Mouse (Mus musculus) embryonic facial prominence, embryonic 10.5 days (tissue): ENCODE measurements around the gene Cyp1a1. TPM values are rescaled to one million over a fixed set of nuclear protein-coding genes. Genes with fewer than 3 reads are reported as not detected.

Source experiments
- DNase-seq: peaks from one replicate; pipeline ENCODE4 v3.0.0-alpha.2; 2017; ENCODE audit warnings: low spot score
- H3K27ac ChIP-seq: fragments of 300-500 bp; sonication (generic); replicated peaks from 2 replicates; pipeline ENCODE4 v1.5.1; 2016; ENCODE audit warnings: mild to moderate bottlenecking
- H3K27me3 ChIP-seq: fragments of 300-500 bp; sonication (generic); replicated peaks from 2 replicates; pipeline ENCODE4 v1.6.1; 2016; ENCODE audit warnings: low read depth, mild to moderate bottlenecking; ENCODE audit not compliant: poor library complexity, severe bottlenecking
- H3K36me3 ChIP-seq: fragments of 300-500 bp; sonication (generic); replicated peaks from 2 replicates; pipeline ENCODE4 v1.6.1; 2016; ENCODE audit warnings: mild to moderate bottlenecking, moderate library complexity
- H3K4me1 ChIP-seq: fragments of 300-500 bp; sonication (generic); 2 replicates; pipeline ENCODE4 v1.6.1; 2016
- H3K4me3 ChIP-seq: fragments of 300-500 bp; sonication (generic); 2 replicates; pipeline ENCODE4 v1.5.1; 2016; ENCODE audit warnings: mild to moderate bottlenecking, moderate library complexity
- H3K9me3 ChIP-seq: fragments of 300-500 bp; sonication (generic); 2 replicates; pipeline ENCODE4 v1.6.1; 2016; ENCODE audit warnings: mild to moderate bottlenecking
- WGBS: fragments of 180-500 bp; shearing (Covaris S2); methylation state at CpG from one replicate; pipeline ENCODE4 v1.1.7; 2016; 5-methylcytosine and 5-hydroxymethylcytosine counted together
- polyA plus RNA-seq: library from polyadenylated mRNA; unstranded; fragments of >200 nt; fragmentation: Nextera tagmentation; extraction: Ambion mirVana; gene quantifications from 2 replicates; pipeline ENCODE4 v1.2.1, GENCODE M21; 2016

Cyp1a1 gene
- polyA plus RNA-seq, 1 experiment from 2014 or later = 0.07 TPM

- Histone ChIP-seq H3K4me3 (no peak overlapping the region), H3K9me3 (no peaks in the 10 kb centered on the region), H3K27me3 (peaks cover 11% of the 10 kb centered on the region; the same call in 1 of the 2 replicates), H3K4me1 (peaks cover 66% of the 10 kb centered on the region), H3K27ac (no peak overlapping the region), H3K36me3 (peaks cover 15% of the 10 kb centered on the region)
- DNase-seq = no peak
- 74% methylated on average over 12 of the region's 12 CpGs for WGBS
Measured at GRCm38 (mm10) chr9:57646551-57647103, 41.1 kb upstream of the Cyp1a1 start.

GRCm38 (mm10) chr9:57647286-57648108 is 40.2 kb upstream of the Cyp1a1 start:
- H3K36me3 ChIP-seq = peaks cover 6% of the 10 kb centered on the region
- DNase-seq = no peak
- 73% methylated on average over 4 of the region's 4 CpGs for WGBS
- peaks cover 13% of the 10 kb centered on the region; the same call in 1 of the 2 replicates for H3K27me3 ChIP-seq
- H3K9me3 ChIP-seq = no peaks in the 10 kb centered on the region
- H3K27ac ChIP-seq = no peak overlapping the region
- peaks cover 65% of the 10 kb centered on the region for H3K4me1 ChIP-seq
- H3K4me3 ChIP-seq = no peak overlapping the region

- Histone ChIP-seq H3K27me3 (peaks cover 40% of the 10 kb centered on the region), H3K4me1 (peaks cover 60% of the 10 kb centered on the region), H3K36me3 (no peaks in the 10 kb centered on the region), H3K27ac (peak overlapping the region; percentile 2; the same call in 1 of the 2 replicates), H3K9me3 (no peaks in the 10 kb centered on the region), H3K4me3 (no peak overlapping the region)
- no peak for DNase-seq
- WGBS = 89% methylated on average over 6 of the region's 6 CpGs
Measured at GRCm38 (mm10) chr9:57650130-57650785, 37.5 kb upstream of the Cyp1a1 start.

- no peaks in the 10 kb centered on the region for H3K36me3 ChIP-seq
- DNase-seq = peak; percentile 45
- no peaks in the 10 kb centered on the region for H3K9me3 ChIP-seq
- peaks cover 59% of the 10 kb centered on the region for H3K4me1 ChIP-seq
- H3K27me3 ChIP-seq = peaks cover 40% of the 10 kb centered on the region
- peak overlapping the region; percentile 2; the same call in 1 of the 2 replicates for H3K27ac ChIP-seq
- peak overlapping the region; percentile 13; the same call in 1 of the 2 replicates for H3K4me3 ChIP-seq
- WGBS = 12% methylated on average over 6 of the region's 6 CpGs
Measured at GRCm38 (mm10) chr9:57650786-57651311, 36.9 kb upstream of the Cyp1a1 start.

- H3K36me3 ChIP-seq = no peaks in the 10 kb centered on the region
- 66% methylated on average over 9 of the region's 9 CpGs for WGBS
- H3K9me3 ChIP-seq = no peaks in the 10 kb centered on the region
- H3K27ac ChIP-seq = no peak overlapping the region
- H3K27me3 ChIP-seq = peaks cover 35% of the 10 kb centered on the region
- H3K4me3 ChIP-seq = no peak overlapping the region
- peaks cover 58% of the 10 kb centered on the region for H3K4me1 ChIP-seq
- DNase-seq = no peak
Measured at GRCm38 (mm10) chr9:57652351-57652750, 35.4 kb upstream of the Cyp1a1 start.

GRCm38 (mm10) chr9:57652855-57653254 is 34.9 kb upstream of the Cyp1a1 start:
- peak; percentile 23 for DNase-seq
- Histone ChIP-seq H3K9me3 (no peaks in the 10 kb centered on the region), H3K27me3 (peaks cover 34% of the 10 kb centered on the region), H3K4me1 (peaks cover 55% of the 10 kb centered on the region), H3K36me3 (no peaks in the 10 kb centered on the region), H3K27ac (peak overlapping the region; percentile 7; the same call in 1 of the 2 replicates), H3K4me3 (no peak overlapping the region)
- WGBS = 32% methylated on average over 3 of the region's 3 CpGs

GRCm38 (mm10) chr9:57653283-57653682 is 34.4 kb upstream of the Cyp1a1 start, which contains the start of gene Csk:
TSS of gene Csk (minus strand) at chr9:57653631.
- H3K4me3 ChIP-seq = no peak within 1 kb of the TSS; the same call in 1 of the 2 replicates
- WGBS = 41% methylated on average over 5 of the region's 5 CpGs
- H3K27ac ChIP-seq = peak within 1 kb of the TSS; percentile 7; the same call in 1 of the 2 replicates
- H3K27me3 ChIP-seq = peaks cover 34% of the 10 kb centered on the region
- H3K4me1 ChIP-seq = peaks cover 54% of the 10 kb centered on the region
- DNase-seq = no peak
- no peaks in the 10 kb centered on the region for H3K36me3 ChIP-seq
- H3K9me3 ChIP-seq = no peaks in the 10 kb centered on the region

GRCm38 (mm10) chr9:57654966-57655365 is 32.8 kb upstream of the Cyp1a1 start:
- WGBS = 91% methylated on average over 1 of the region's 1 CpGs
- Histone ChIP-seq H3K27ac (no peak overlapping the region), H3K4me3 (no peak overlapping the region), H3K4me1 (peaks cover 50% of the 10 kb centered on the region), H3K27me3 (peaks cover 34% of the 10 kb centered on the region), H3K36me3 (no peaks in the 10 kb centered on the region), H3K9me3 (no peaks in the 10 kb centered on the region)
- DNase-seq = no peak

GRCm38 (mm10) chr9:57655749-57656148 is 32.0 kb upstream of the Cyp1a1 start:
- H3K27ac ChIP-seq = peak overlapping the region; percentile 30

GRCm38 (mm10) chr9:57656631-57657350 is 30.9 kb upstream of the Cyp1a1 start:
- Histone ChIP-seq H3K27ac (no peak overlapping the region), H3K4me3 (no peak overlapping the region), H3K4me1 (peaks cover 32% of the 10 kb centered on the region), H3K27me3 (peaks cover 27% of the 10 kb centered on the region), H3K36me3 (no peaks in the 10 kb centered on the region), H3K9me3 (no peaks in the 10 kb centered on the region)
- WGBS = 86% methylated on average over 19 of the region's 19 CpGs
- no peak for DNase-seq

More at GRCm38 (mm10) chr9:57655749-57656148, 32.0 kb upstream of the Cyp1a1 start:
- Histone ChIP-seq H3K36me3 (no peaks in the 10 kb centered on the region), H3K27me3 (peaks cover 34% of the 10 kb centered on the region), H3K4me3 (peak overlapping the region; percentile 37), H3K9me3 (no peaks in the 10 kb centered on the region), H3K4me1 (peaks cover 43% of the 10 kb centered on the region)
- peak; percentile 93 for DNase-seq
- WGBS = 2% methylated on average over 11 of the region's 11 CpGs

GRCm38 (mm10) chr9:57657843-57658242 is 29.9 kb upstream of the Cyp1a1 start:
- peaks cover 23% of the 10 kb centered on the region for H3K4me1 ChIP-seq
- WGBS = 58% methylated on average over 4 of the region's 4 CpGs
- peaks cover 24% of the 10 kb centered on the region for H3K27me3 ChIP-seq
- no peak for DNase-seq
- H3K4me3 ChIP-seq = no peak overlapping the region
- no peaks in the 10 kb centered on the region for H3K9me3 ChIP-seq
- no peak overlapping the region for H3K27ac ChIP-seq
- H3K36me3 ChIP-seq = no peaks in the 10 kb centered on the region

- Histone ChIP-seq H3K4me3 (no peak overlapping the region), H3K27ac (no peak overlapping the region), H3K27me3 (peaks cover 13% of the 10 kb centered on the region), H3K4me1 (peaks cover 12% of the 10 kb centered on the region), H3K9me3 (no peaks in the 10 kb centered on the region), H3K36me3 (no peaks in the 10 kb centered on the region)
- DNase-seq = no peak
- WGBS = 80% methylated on average over 4 of the region's 4 CpGs
Measured at GRCm38 (mm10) chr9:57658970-57659369, 28.8 kb upstream of the Cyp1a1 start.
